Mouse (Mus musculus): ENCODE data around the gene Fnip1. TPM values are rescaled to one million over a fixed set of nuclear protein-coding genes. Genes with fewer than 3 reads are reported as not detected.
A peak's percentile ranks its signal among the peaks of the same experiment; 100 is the strongest.
"Not testable (repeated sequence)": the region's sequence is repeated elsewhere in the genome, so short reads cannot be mapped to it uniquely, and the experiment has no call there.

Fnip1 gene
- polyA plus RNA-seq, 1 experiment from 2014 or later = 7.9 TPM

DNA sequence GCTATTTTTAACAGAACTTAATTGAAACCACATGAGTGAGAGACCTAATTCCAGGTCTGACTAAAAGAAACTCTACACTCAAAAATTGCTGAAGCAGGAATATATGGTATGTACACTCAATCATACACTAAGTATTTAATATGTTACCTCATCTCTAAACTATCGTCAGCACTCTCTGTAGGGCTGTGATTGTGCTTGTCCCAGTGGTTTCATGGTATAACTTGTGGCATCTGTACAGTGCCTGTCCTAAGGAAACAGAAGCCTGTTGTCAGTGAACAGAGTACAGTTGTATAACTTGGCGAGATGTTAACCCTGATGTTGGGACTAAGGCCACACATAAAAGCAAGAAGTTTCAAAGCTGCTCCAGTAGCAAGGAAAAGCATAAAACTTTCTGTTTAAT lies 10.9 kb upstream of the Fnip1 start:
- Histone ChIP-seq H3K4me3 (no peak overlapping the region), H3K4me1 (no peaks in the 10 kb centered on the region), H3K27me3 (replicated peaks) (no peaks in the 10 kb centered on the region), H3K9me3 (no peaks in the 10 kb centered on the region), H3K9ac (no peak overlapping the region), H3K36me3 (no peaks in the 10 kb centered on the region), H3K27ac (replicated peaks) (no peak overlapping the region), H3K4me2 (no peak overlapping the region)
- WGBS = 64% methylated on average over 2 of the region's 2 CpGs
- no peak for ATAC-seq (ENCODE audit: extremely low read depth, insufficient number of reproducible peaks, low FRiP score, low TSS enrichment)

DNA sequence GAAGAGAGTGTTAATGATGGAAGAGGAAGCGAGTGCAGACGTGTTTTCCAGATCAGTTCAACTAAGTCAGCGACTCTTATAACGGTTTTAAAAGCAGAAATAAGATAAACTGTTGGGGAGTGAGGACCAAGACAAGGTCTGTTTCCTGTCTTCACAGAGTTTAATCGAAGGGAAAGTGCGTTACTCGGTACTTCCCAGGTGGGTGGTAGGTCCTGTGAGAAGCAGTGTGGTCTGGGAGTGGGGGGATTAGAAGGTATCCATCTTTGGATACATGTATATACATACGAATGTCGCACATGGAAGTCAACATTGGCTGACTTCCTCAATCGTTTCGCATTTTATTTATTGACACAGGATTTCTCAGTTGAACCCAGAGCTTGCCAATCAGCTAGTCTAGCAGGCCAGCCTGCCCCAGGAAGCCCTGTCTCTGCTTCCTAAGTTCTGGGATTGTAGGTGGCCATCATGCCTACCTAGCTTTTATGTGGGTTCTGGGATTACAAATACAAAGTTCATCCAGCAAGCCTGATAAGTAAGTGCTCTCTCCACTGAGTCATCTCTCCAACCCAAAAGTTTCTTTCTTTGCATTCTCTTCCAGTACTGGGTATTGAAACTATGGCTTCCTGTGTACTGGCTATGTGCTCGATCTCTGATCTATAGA lies 10.2 kb upstream of the Fnip1 start:
- no peaks in the 10 kb centered on the region for H3K9me3 ChIP-seq
- H3K36me3 ChIP-seq = no peaks in the 10 kb centered on the region
- no peak overlapping the region for H3K27ac ChIP-seq (replicated peaks)
- no peak overlapping the region for H3K4me3 ChIP-seq
- H3K9ac ChIP-seq = no peak overlapping the region
- no peak for ATAC-seq (ENCODE audit: extremely low read depth, insufficient number of reproducible peaks, low FRiP score, low TSS enrichment)
- no peak overlapping the region for H3K4me2 ChIP-seq
- H3K4me1 ChIP-seq = no peaks in the 10 kb centered on the region
- H3K27me3 ChIP-seq (replicated peaks) = no peaks in the 10 kb centered on the region
- WGBS = 60% methylated on average over 12 of the region's 12 CpGs

DNA sequence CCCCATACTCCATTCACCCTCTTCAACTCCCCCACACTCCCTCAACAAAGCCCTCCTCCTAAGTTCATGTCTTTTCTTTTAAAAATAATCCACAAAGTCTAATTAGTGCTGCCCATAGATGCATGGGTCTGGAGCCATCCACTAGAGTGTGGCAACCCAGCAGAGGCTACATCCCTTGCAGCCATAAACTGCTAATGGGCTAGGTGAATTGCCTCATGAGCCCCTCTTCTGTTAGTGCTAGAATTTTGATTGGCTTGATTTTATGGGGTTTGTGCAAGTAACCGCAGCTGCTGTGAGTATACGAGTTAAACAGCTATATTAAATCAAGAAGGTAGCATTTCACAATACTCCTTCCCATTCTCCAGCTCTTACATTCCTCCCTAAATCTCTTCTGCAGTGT lies 8.8 kb upstream of the Fnip1 start:
- Histone ChIP-seq H3K9ac (no peak overlapping the region), H3K4me3 (no peak overlapping the region), H3K27me3 (replicated peaks) (no peaks in the 10 kb centered on the region), H3K4me1 (no peaks in the 10 kb centered on the region), H3K9me3 (no peaks in the 10 kb centered on the region), H3K4me2 (no peak overlapping the region), H3K36me3 (no peaks in the 10 kb centered on the region), H3K27ac (replicated peaks) (no peak overlapping the region)
- no peak for ATAC-seq (ENCODE audit: extremely low read depth, insufficient number of reproducible peaks, low FRiP score, low TSS enrichment)
- 87% methylated on average over 2 of the region's 2 CpGs for WGBS

DNA sequence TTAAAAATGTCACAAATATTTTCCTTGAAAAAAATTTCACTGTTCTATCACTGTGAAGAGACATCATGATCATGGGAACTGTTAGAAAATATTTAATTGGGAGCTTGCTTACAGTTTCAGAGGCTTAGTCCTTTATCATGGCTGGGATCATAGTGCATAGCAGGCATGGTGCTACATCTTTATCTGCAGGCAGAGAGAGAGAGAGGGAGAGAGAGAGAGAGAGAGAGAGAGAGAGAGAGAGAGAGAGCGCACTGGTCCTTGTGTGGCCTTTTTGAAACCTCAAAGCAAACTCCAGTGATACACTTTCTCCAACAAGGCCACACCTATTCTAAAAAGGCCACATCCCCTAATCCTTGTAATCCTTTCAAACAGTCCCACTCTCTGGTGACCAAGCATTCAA lies 2.2 kb upstream of the Fnip1 start:
- Histone ChIP-seq H3K4me3 (no peak overlapping the region), H3K27me3 (replicated peaks) (no peaks in the 10 kb centered on the region), H3K9ac (no peak overlapping the region), H3K36me3 (no peaks in the 10 kb centered on the region), H3K9me3 (no peaks in the 10 kb centered on the region), H3K27ac (replicated peaks) (no peak overlapping the region), H3K4me1 (peaks cover 20% of the 10 kb centered on the region), H3K4me2 (no peak overlapping the region)
- 77% methylated on average over 1 of the region's 1 CpGs for WGBS
- no peak for ATAC-seq (ENCODE audit: extremely low read depth, insufficient number of reproducible peaks, low FRiP score, low TSS enrichment)

DNA sequence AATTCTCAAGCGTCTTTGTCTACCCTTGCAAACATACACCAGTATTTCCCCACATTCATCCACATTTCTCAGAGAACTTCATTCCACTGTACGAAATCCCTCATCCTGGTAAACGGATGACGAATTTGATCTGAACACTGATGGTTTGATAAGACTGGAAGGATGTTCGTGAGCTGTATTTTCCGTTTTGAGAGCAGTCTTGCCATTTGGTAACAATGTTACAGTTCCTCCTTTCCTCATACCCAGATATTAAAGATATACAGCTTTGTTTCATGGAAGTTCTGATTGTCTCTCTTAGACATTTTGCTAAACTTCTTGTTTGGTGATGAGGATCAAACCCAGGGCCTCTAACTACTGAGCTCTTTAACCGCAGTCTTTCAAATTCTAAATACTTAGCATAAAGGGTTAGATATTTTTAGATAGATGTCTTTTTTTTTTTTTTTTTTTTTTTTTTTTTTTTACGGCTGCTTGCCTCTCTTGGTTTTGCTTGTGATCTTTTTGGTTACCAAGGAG lies 633 bp upstream of the Fnip1 start:
- Histone ChIP-seq H3K27me3 (replicated peaks) (no peaks in the 10 kb centered on the region), H3K36me3 (no peaks in the 10 kb centered on the region), H3K4me3 (peak overlapping the region; percentile 96), H3K9me3 (no peaks in the 10 kb centered on the region), H3K27ac (replicated peaks) (0 out of 2 replicates have a peak overlapping the region, but pooled peaks have one; percentile 36), H3K4me2 (peak overlapping the region; percentile 77), H3K4me1 (peaks cover 31% of the 10 kb centered on the region), H3K9ac (peak overlapping the region; percentile 78)
- no peak for ATAC-seq (ENCODE audit: extremely low read depth, insufficient number of reproducible peaks, low FRiP score, low TSS enrichment)
- 44% methylated on average over 8 of the region's 8 CpGs for WGBS

DNA sequence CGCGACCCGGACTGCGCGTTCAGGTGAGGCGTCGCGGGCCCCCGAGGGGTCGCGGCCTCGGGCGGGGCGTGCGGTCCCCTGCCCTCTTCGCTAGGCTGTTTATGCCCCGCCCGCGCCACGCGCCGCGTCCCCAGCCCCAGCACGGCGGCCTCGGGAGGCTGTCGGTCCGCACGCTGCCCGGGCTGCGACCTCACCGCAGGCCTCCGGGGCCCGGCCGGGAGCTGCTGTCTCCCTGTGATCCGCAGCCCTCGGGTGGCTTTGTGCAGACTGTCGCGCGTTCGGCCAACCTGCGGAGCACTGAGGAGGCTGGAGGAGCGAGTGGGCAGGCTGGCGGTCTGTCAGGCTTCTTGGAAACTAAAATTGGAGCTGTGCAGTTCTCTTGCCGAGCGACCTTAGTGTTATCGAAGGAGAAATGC lies 375 bp downstream of the Fnip1 start:
- H3K9ac ChIP-seq = peak overlapping the region; percentile 95
- H3K9me3 ChIP-seq = no peaks in the 10 kb centered on the region
- peak; percentile 78 for ATAC-seq (ENCODE audit: extremely low read depth, insufficient number of reproducible peaks, low FRiP score, low TSS enrichment)
- H3K27ac ChIP-seq (replicated peaks) = peak overlapping the region; percentile 94
- peaks cover 42% of the 10 kb centered on the region for H3K4me1 ChIP-seq
- no peaks in the 10 kb centered on the region for H3K36me3 ChIP-seq
- WGBS = under 1% methylated on average over 47 of the region's 47 CpGs
- H3K27me3 ChIP-seq (replicated peaks) = no peaks in the 10 kb centered on the region
- peak overlapping the region; percentile 96 for H3K4me3 ChIP-seq
- peak overlapping the region; percentile 77 for H3K4me2 ChIP-seq

DNA sequence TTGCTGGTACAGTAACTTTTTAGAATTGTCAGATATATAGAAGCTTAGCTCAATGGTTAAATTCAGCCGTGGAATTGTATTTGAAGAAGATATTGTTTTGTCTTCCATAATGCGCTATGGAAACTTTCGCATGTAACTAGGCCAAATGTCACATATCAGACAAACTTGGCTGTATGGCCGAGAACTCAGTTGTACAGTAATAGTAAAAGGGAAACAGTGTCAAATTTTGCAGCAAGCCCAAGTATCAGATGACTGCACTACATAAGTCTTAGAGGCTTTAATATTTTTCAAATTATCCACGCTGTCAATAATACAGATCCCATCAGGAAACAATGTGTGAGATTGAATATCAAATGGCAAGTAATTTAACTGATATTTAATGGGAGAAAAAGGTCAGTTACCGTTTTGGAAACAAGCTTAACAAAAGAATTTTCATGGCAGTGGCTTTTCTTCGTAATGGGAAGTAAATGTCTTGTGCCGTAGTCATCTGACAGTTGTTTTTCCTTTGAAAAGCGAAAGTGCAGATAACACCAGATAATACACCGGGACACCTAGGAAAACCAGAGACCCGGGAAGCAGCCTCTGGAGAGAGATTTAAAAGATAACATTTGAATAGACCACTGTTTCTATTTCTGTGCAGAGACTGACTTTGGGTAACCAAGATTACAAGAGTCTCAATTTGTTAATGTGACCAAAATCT lies 1.1 kb downstream of the Fnip1 start:
- no peaks in the 10 kb centered on the region for H3K36me3 ChIP-seq
- ATAC-seq (ENCODE audit: extremely low read depth, insufficient number of reproducible peaks, low FRiP score, low TSS enrichment) = no peak
- no peaks in the 10 kb centered on the region for H3K27me3 ChIP-seq (replicated peaks)
- no peaks in the 10 kb centered on the region for H3K9me3 ChIP-seq
- H3K4me2 ChIP-seq = peak overlapping the region; percentile 77
- H3K4me1 ChIP-seq = peaks cover 48% of the 10 kb centered on the region
- peak overlapping the region; percentile 96 for H3K4me3 ChIP-seq
- peak overlapping the region; percentile 94 for H3K27ac ChIP-seq (replicated peaks)
- 16% methylated on average over 11 of the region's 11 CpGs for WGBS
- peak overlapping the region; percentile 95 for H3K9ac ChIP-seq

DNA sequence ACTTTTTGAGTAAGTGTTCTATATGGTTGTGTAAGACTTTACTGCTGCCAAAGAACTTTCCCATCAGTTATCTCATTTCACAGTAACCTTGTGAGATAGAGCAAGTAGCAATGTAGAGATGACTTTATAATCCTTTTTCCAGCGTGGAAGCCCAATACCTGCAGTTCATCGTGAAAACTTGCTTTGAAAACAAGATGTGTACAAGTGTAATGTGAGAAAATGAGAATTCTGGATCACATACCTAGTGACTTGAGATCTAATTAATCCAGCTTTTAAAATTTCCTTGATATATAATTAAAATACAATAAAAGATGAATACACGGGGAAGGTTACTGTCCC lies 1.7 kb downstream of the Fnip1 start:
- H3K9me3 ChIP-seq = no peaks in the 10 kb centered on the region
- peak overlapping the region; percentile 77 for H3K4me2 ChIP-seq
- peak overlapping the region; percentile 96 for H3K4me3 ChIP-seq
- H3K27ac ChIP-seq (replicated peaks) = no peak overlapping the region
- H3K4me1 ChIP-seq = peaks cover 48% of the 10 kb centered on the region
- H3K9ac ChIP-seq = peak overlapping the region; percentile 95
- no peak for ATAC-seq (ENCODE audit: extremely low read depth, insufficient number of reproducible peaks, low FRiP score, low TSS enrichment)
- WGBS = 51% methylated on average over 3 of the region's 3 CpGs
- no peaks in the 10 kb centered on the region for H3K36me3 ChIP-seq
- H3K27me3 ChIP-seq (replicated peaks) = no peaks in the 10 kb centered on the region

DNA sequence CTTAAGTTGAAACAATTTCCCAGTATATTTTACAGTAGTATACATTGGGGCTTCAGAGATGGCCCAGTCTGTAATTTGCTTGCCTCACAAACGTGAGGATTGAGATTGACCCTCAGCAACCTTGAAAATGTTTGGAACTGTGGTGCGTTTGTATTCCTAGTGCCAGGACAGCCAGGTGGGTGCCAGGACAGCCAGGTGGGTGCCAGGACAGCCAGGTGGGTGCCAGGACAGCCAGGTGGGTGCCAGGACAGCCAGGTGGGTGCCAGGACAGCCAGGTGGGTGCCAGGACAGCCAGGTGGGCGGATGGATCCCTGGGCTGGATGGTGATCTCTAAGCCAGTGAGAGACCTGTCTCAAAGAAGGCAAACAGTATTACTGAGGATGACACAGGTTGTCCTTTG lies 12.8 kb downstream of the Fnip1 start:
- 88% methylated on average over 3 of the region's 3 CpGs for WGBS
- not testable (repeated sequence) for ATAC-seq (ENCODE audit: extremely low read depth, insufficient number of reproducible peaks, low FRiP score, low TSS enrichment); H3K27ac ChIP-seq (replicated peaks)

DNA sequence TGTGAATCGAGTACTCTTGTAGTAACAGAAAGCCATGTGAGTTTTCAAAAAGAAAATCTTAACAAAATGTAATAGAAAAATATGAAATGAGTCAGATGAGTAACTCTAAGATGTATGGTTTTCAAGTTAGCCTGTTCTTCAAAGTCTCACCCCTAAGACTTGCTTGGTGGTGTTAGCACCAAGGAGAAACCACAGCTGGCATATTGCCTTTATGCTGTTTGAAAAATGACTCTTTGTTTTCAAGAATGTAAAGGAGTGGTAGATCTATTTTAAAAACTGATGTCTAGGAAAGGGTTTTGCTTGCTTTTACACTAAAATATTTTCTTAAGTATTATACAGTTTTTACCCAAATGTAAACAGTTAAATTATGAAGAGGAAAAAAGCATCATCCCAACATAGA lies 16.5 kb downstream of the Fnip1 start:
- no peaks in the 10 kb centered on the region for H3K9me3 ChIP-seq
- 88% methylated on average over 1 of the region's 1 CpGs for WGBS
- no peak for ATAC-seq (ENCODE audit: extremely low read depth, insufficient number of reproducible peaks, low FRiP score, low TSS enrichment)
- peaks cover 12% of the 10 kb centered on the region for H3K4me1 ChIP-seq
- H3K9ac ChIP-seq = no peak overlapping the region
- no peak overlapping the region for H3K4me2 ChIP-seq
- no peak overlapping the region for H3K27ac ChIP-seq (replicated peaks)
- H3K27me3 ChIP-seq (replicated peaks) = no peaks in the 10 kb centered on the region
- no peak overlapping the region for H3K4me3 ChIP-seq
- no peaks in the 10 kb centered on the region for H3K36me3 ChIP-seq

More for the DNA sequence above, 12.8 kb downstream of the Fnip1 start:
- not testable (repeated sequence) for H3K4me1 ChIP-seq; H3K27me3 ChIP-seq (replicated peaks); H3K4me2 ChIP-seq; H3K36me3 ChIP-seq; H3K4me3 ChIP-seq; H3K9ac ChIP-seq; H3K9me3 ChIP-seq

DNA sequence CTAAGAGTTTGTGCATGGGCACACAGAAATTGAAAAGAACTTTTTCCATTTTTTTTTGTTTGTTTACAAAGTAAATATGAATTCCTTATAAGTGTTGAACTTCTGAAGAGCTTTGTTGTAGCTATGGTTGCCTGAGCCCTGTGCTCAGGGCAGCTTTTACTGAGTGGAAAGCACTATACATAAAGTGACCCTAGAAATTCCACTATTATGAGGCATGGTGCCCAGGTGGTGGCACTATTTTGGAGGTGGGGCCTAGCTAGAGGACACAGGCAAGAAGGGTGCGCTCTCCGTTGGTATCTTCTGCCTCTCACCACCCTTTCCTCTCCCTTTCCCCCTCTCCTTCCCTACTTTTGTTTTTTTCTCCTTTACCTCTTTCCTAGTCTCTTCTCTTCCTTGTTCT lies 18.9 kb downstream of the Fnip1 start:
- Histone ChIP-seq H3K9ac (no peak overlapping the region), H3K27me3 (replicated peaks) (no peaks in the 10 kb centered on the region), H3K4me2 (no peak overlapping the region), H3K4me3 (no peak overlapping the region), H3K4me1 (peaks cover 9% of the 10 kb centered on the region; the same call in 1 of the 2 replicates), H3K36me3 (no peaks in the 10 kb centered on the region), H3K27ac (replicated peaks) (no peak overlapping the region), H3K9me3 (no peaks in the 10 kb centered on the region)
- no peak for ATAC-seq (ENCODE audit: extremely low read depth, insufficient number of reproducible peaks, low FRiP score, low TSS enrichment)
- WGBS = 53% methylated on average over 2 of the region's 2 CpGs

DNA sequence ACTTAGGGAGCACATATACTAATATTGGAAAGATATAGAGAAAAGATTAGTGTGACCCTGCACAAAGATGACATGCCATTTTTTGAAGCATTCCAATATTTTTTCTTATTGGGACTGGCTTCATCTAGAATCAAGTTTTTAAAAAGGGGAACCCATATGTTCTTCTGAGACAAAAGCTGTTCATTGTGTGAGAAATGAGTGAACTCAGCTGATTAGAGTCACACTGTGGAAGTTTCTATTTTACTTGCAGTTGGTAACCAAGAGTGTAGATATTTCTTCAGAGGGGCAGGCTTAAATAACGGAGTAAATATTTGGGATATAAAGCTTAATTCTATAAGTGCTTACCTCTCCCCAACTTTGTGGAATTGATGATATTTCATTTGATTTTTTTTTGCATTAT lies 20.2 kb downstream of the Fnip1 start:
- Histone ChIP-seq H3K4me2 (no peak overlapping the region), H3K9me3 (no peaks in the 10 kb centered on the region), H3K27me3 (replicated peaks) (no peaks in the 10 kb centered on the region), H3K9ac (no peak overlapping the region), H3K36me3 (peaks cover 6% of the 10 kb centered on the region; the same call in 1 of the 2 replicates), H3K27ac (replicated peaks) (no peak overlapping the region), H3K4me3 (no peak overlapping the region), H3K4me1 (peaks cover 9% of the 10 kb centered on the region; the same call in 1 of the 2 replicates)
- no peak for ATAC-seq (ENCODE audit: extremely low read depth, insufficient number of reproducible peaks, low FRiP score, low TSS enrichment)
- 92% methylated on average over 1 of the region's 1 CpGs for WGBS
